ENCODE assay signal across 15 mouse cellular contexts in the genomic region with DNA sequence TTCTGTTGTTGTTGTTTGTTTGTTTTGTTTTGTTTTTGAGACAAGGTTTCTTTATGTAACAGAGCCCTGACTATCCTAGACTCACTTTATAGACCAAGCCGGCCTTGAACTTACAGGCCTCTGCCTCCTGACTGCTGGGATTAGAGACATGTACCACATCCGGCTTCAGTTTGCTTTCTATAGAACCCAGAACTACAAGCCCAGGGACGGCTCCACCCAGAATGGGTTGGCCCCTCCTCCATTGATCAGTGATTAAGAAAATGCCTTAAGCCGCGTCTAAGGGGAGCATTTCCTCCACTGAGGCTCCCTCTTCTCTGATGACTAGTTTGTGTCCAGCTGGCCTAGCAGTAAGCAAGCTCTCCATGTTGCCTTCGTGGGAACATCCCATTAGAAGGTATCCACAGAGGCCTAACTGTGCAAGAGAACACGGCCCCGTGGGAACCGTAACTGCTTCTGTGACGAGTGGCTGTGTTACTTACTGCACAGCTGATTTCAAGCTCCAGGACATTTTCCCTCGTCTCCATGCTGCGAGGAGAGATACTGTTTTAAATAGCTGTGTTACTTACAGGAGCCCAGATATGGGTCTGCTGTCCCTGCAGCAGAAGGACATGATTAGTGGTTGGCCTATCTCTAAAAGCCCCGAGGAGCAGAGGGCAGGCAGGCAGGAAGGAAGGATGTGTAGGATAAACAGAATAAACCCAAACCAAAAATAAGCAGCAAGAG. TPM values are rescaled to one million over a fixed set of nuclear protein-coding genes. Genes with fewer than 3 reads are reported as not detected.
DNase-seq lines count a peak whose midpoint lies in the region; ATAC-seq and TF ChIP-seq lines count a peak whose summit lies in the region.
"Had no signal": no experiment of that assay in that cellular context is flagged by ENCODE, and none has a peak within 500 bp of the region (broad histone marks: within the 10 kb centered on the region; RNA-seq: fewer than 3 reads in every experiment).

No protein-coding gene starts in this region.

- TF ChIP-seq CTCF in hindbrain, postnatal 0 days (IDR thresholded peaks at IDR 0.05; ENCODE audit: low read depth): no peak
- TF ChIP-seq CTCF in layer of hippocampus, adult 2 months (conservative IDR thresholded peaks at IDR 0.05): no peak

- H3K27me3 ChIP-seq in erythroblast, embryonic 14.5 days (ENCODE audit: control insufficient read depth): no peaks in the 10 kb centered on the region
- H3K27me3 ChIP-seq in hindbrain, embryonic 16.5 days (replicated peaks; ENCODE audit: control insufficient read depth, insufficient read depth, low read length): no peaks in the 10 kb centered on the region
- H3K27me3 ChIP-seq in hindbrain, postnatal 0 days (ENCODE audit: insufficient read depth, low read length): no peaks in the 10 kb centered on the region
- no peaks in the 10 kb centered on the region for H3K27me3 ChIP-seq in liver, embryonic 15.5 days
- H3K27me3 ChIP-seq: embryonic facial prominence, embryonic 13.5 days; lung, embryonic 15.5 days had no signal

- peak overlapping the region; percentile 44; the same call in 1 of the 2 replicates for H3K27ac ChIP-seq in hindbrain, embryonic 16.5 days (ENCODE audit: low read depth, low read length)
- H3K27ac ChIP-seq in hindbrain, postnatal 0 days: no peak overlapping the region
- 0 out of 2 replicates have a peak overlapping the region, but pooled peaks have one; percentile 25 for H3K27ac ChIP-seq in liver, embryonic 15.5 days (replicated peaks)
- H3K27ac ChIP-seq in layer of hippocampus, adult 2 months: no peak overlapping the region
- H3K27ac ChIP-seq: embryonic facial prominence, embryonic 13.5 days; left cerebral cortex, adult 2 months; lung, embryonic 15.5 days had no signal

- H3K9me3 ChIP-seq in erythroblast, embryonic 14.5 days (ENCODE audit: control insufficient read depth, low read length): no peaks in the 10 kb centered on the region
- no peaks in the 10 kb centered on the region for H3K9me3 ChIP-seq in hindbrain, embryonic 16.5 days (ENCODE audit: control insufficient read depth, low read length)
- H3K9me3 ChIP-seq in hindbrain, postnatal 0 days (ENCODE audit: low read length): no peaks in the 10 kb centered on the region
- H3K9me3 ChIP-seq in liver, embryonic 15.5 days (replicated peaks): no peaks in the 10 kb centered on the region
- H3K9me3 ChIP-seq: embryonic facial prominence, embryonic 13.5 days; lung, embryonic 15.5 days had no signal

- H3K4me3 ChIP-seq in erythroblast, embryonic 14.5 days (replicated peaks): peak overlapping the region; percentile 38
- no peak overlapping the region for H3K4me3 ChIP-seq in hindbrain, embryonic 16.5 days (ENCODE audit: low read length)
- no peak overlapping the region for H3K4me3 ChIP-seq in hindbrain, postnatal 0 days (ENCODE audit: low read length)
- no peak overlapping the region for H3K4me3 ChIP-seq in liver, embryonic 15.5 days (replicated peaks)
- no peak overlapping the region for H3K4me3 ChIP-seq in layer of hippocampus, adult 2 months
- H3K4me3 ChIP-seq: embryonic facial prominence, embryonic 13.5 days; left cerebral cortex, adult 2 months; lung, embryonic 15.5 days had no signal

- H3K4me2 ChIP-seq in hindbrain, embryonic 16.5 days (ENCODE audit: low read length): no peak overlapping the region
- H3K4me2 ChIP-seq in hindbrain, postnatal 0 days (ENCODE audit: low read depth, low read length): no peak overlapping the region
- H3K4me2 ChIP-seq in liver, embryonic 15.5 days: peak overlapping the region; percentile 23; the same call in 1 of the 2 replicates
- H3K4me2 ChIP-seq: embryonic facial prominence, embryonic 13.5 days; lung, embryonic 15.5 days had no signal

- no peak for ATAC-seq in erythroblast, adult 5-6 weeks (replicated peaks; ENCODE audit: low FRiP score, poor library complexity, severe bottlenecking)
- no peak for ATAC-seq in hindbrain, embryonic 16.5 days
- no peak for ATAC-seq in hindbrain, postnatal 0 days
- ATAC-seq in liver, embryonic 15.5 days (ENCODE audit: insufficient read depth): peak; percentile 63
- ATAC-seq: intestine, embryonic 16.5 days had no signal

- DNase-seq in hindbrain, postnatal 0 days (ENCODE audit: low spot score): no peak
- peak; percentile 68 for DNase-seq in R1 (ENCODE audit: low read depth, low spot score)
- DNase-seq in kidney, postnatal 10 days: no peak
- DNase-seq in layer of hippocampus, adult 2 months (ENCODE audit: low spot score in 2 of 2): no peak
- DNase-seq: cerebellum, adult 9-11 months; kidney, postnatal 25 days; thymus, postnatal 14 days had no signal

- H3K4me1 ChIP-seq in erythroblast, embryonic 14.5 days (ENCODE audit: control insufficient read depth): peaks cover 9% of the 10 kb centered on the region
- H3K4me1 ChIP-seq in hindbrain, embryonic 16.5 days (ENCODE audit: control insufficient read depth, insufficient read depth, low read depth, low read length): no peaks in the 10 kb centered on the region; the same call in 1 of the 2 replicates
- H3K4me1 ChIP-seq in hindbrain, postnatal 0 days (ENCODE audit: insufficient read depth, low read length): no peaks in the 10 kb centered on the region
- H3K4me1 ChIP-seq in liver, embryonic 15.5 days (replicated peaks): peaks cover 12% of the 10 kb centered on the region
- H3K4me1 ChIP-seq: lung, embryonic 15.5 days had no signal

- H3K9ac ChIP-seq in hindbrain, embryonic 16.5 days (ENCODE audit: low read depth, low read length): no peak overlapping the region
- no peak overlapping the region for H3K9ac ChIP-seq in hindbrain, postnatal 0 days (replicated peaks; ENCODE audit: low read length)
- H3K9ac ChIP-seq in liver, embryonic 15.5 days: no peak overlapping the region
- H3K9ac ChIP-seq: embryonic facial prominence, embryonic 13.5 days; lung, embryonic 15.5 days had no signal

- 59% methylated on average over 13 of the region's 13 CpGs for WGBS in hindbrain, embryonic 16.5 days
- whole genome bisulfite sequencing in hindbrain, postnatal 0 days: 63% methylated on average over 13 of the region's 13 CpGs
- 24% methylated on average over 13 of the region's 13 CpGs for WGBS in liver, embryonic 15.5 days (ENCODE audit: insufficient replicate concordance)

- peaks cover 32% of the 10 kb centered on the region for H3K36me3 ChIP-seq in erythroblast, embryonic 14.5 days (ENCODE audit: control insufficient read depth)
- peaks cover 5% of the 10 kb centered on the region; the same call in 1 of the 2 replicates for H3K36me3 ChIP-seq in hindbrain, embryonic 16.5 days (ENCODE audit: control insufficient read depth, insufficient read depth, low read length)
- peaks cover 4% of the 10 kb centered on the region for H3K36me3 ChIP-seq in hindbrain, postnatal 0 days (ENCODE audit: insufficient read depth, low read length)
- peaks cover 12% of the 10 kb centered on the region; the same call in 1 of the 2 replicates for H3K36me3 ChIP-seq in liver, embryonic 15.5 days (replicated peaks)

RNA-seq across cellular contexts. Expression of a gene that starts 59.7 kb away (rescaled TPM):
- 0.37 and 1.1 TPM in 2 replicates for polyA plus RNA-seq in erythroblast, embryonic 14.5 days (2012)
- 72.4 and 74.0 TPM in 2 replicates for total RNA-seq in erythroblast, adult 5-6 weeks (2015; ENCODE audit: low replicate concordance)
- 68.7 and 93.8 TPM in 2 replicates for total RNA-seq in erythroblast, adult 5-6 weeks (2017; ENCODE audit: low replicate concordance)
- 155 and 166 TPM in 2 replicates for polyA plus RNA-seq in hindbrain, embryonic 16.5 days (2015; fragmentation: Nextera tagmentation; extraction: Ambion mirVana)
- 43.3 and 46.3 TPM in 2 replicates for total RNA-seq in hindbrain, postnatal 0 days (2014; rRNA removed)
- polyA plus RNA-seq in hindbrain, postnatal 0 days (2015; fragmentation: Nextera tagmentation; extraction: Ambion mirVana): 166 and 171 TPM in 2 replicates
- 47.5 and 54.7 TPM in 2 replicates for polyA plus RNA-seq in liver, embryonic 15.5 days (2015; fragmentation: Nextera tagmentation; extraction: Ambion mirVana)
- 100 to 1,000 TPM; 330 to 344 TPM for total RNA-seq in layer of hippocampus, adult 2 months (2021)

Comparison
In these comparisons a context has a peak if more than half of its experiments do, and no peak if none do; other contexts are left out.
1. H3K27ac ChIP-seq: peak in hindbrain, embryonic 16.5 days (single experiment) and liver, embryonic 15.5 days (single experiment); none in hindbrain, postnatal 0 days (single experiment) and layer of hippocampus, adult 2 months (single experiment).
2. RNA of a gene that starts 59.7 kb away (polyA plus RNA-seq): 166 to 171 TPM in hindbrain, postnatal 0 days, 155 to 166 TPM in hindbrain, embryonic 16.5 days and 47.5 to 54.7 TPM in liver, embryonic 15.5 days; 0.37 to 1.1 TPM in erythroblast, embryonic 14.5 days; every median in the first group is over 10 times any median in the second.